ENCODE assay signal across 9 mouse cellular contexts in the genomic region with DNA sequence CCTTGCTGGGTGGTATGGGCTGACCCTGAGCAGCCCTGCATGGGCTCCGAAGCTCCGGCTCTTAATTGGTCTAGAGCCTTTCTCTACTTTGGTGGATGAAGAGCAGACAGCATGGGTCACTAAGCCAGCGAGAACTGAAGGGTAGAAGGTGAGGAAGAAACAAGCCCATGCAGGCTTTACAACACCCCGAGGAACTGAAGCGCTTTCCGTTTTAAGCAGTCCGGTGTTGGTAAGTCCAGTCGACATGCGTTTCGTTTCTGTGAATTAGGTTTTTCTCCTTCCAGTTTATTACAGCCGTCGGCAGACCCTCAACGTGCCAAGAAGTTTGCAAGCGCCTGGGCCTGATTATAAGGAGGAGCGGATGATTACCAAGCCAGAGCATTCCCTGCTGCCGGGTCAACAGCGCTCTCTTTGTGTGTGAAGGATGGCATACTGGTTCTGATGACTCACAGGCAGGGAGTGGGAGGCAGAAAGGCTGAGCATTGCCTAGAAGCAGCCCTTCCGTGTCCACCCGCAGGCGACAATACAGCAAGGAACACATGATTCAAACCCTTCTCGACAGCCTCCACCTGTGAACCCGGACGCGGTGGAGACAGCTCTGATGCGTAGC. TPM values are rescaled to one million over a fixed set of nuclear protein-coding genes. Genes with fewer than 3 reads are reported as not detected.
DNase-seq lines count a peak whose midpoint lies in the region; ATAC-seq and TF ChIP-seq lines count a peak whose summit lies in the region.
"Had no signal": no experiment of that assay in that cellular context is flagged by ENCODE, and none has a peak within 500 bp of the region (broad histone marks: within the 10 kb centered on the region; RNA-seq: fewer than 3 reads in every experiment).

No protein-coding gene starts in this region.

- no peak overlapping the region for H3K27ac ChIP-seq in liver, postnatal 0 days (ENCODE audit: low read depth)
- H3K27ac ChIP-seq: lung, embryonic 15.5 days had no signal

- H3K9me3 ChIP-seq in liver, postnatal 0 days (ENCODE audit: low read length) = no peaks in the 10 kb centered on the region
- H3K9me3 ChIP-seq: lung, embryonic 15.5 days had no signal

- H3K27me3 ChIP-seq in liver, postnatal 0 days (ENCODE audit: insufficient read depth, low read length) = no peaks in the 10 kb centered on the region
- H3K27me3 ChIP-seq: lung, embryonic 15.5 days had no signal

- ATAC-seq in liver, postnatal 0 days = no peak

- DNase-seq in adrenal gland, postnatal 14 days = peak; percentile 38
- no peak for DNase-seq in adrenal gland, postnatal 25 days
- peak; percentile 43 for DNase-seq in 3134 (ENCODE audit: extremely low read depth, insufficient read length, low spot score)
- peak; percentile 20 to 27 for DNase-seq in frontal cortex, postnatal 25 days (ENCODE audit: low spot score in 2 of 2)
- peak; percentile 64 to 90 for DNase-seq in left cerebral cortex, postnatal 25 days (ENCODE audit: low spot score in 2 of 2)
- DNase-seq in right cerebral cortex, postnatal 25 days = peak; percentile 69
- no peak for DNase-seq in cerebellum, adult 11 months
- DNase-seq in liver, postnatal 0 days = no peak

- H3K4me1 ChIP-seq in liver, postnatal 0 days (ENCODE audit: insufficient read depth) = no peaks in the 10 kb centered on the region
- H3K4me1 ChIP-seq: lung, embryonic 15.5 days had no signal

- WGBS in liver, postnatal 0 days (ENCODE audit: insufficient replicate concordance) = 80% methylated on average over 25 of the region's 25 CpGs

- intact Hi-C loops in left cerebral cortex, postnatal 25 days (cut with DNase I) = no loop called here

- H3K4me3 ChIP-seq in liver, postnatal 0 days (ENCODE audit: low read depth, low read length) = no peak overlapping the region
- H3K4me3 ChIP-seq: lung, embryonic 15.5 days had no signal

- no peak overlapping the region for H3K9ac ChIP-seq in liver, postnatal 0 days (replicated peaks)
- H3K9ac ChIP-seq: lung, embryonic 15.5 days had no signal

- TF ChIP-seq EP300 in liver, postnatal 0 days (IDR thresholded peaks at IDR 0.05; ENCODE audit: low read depth) = no peak

- no peak for TF ChIP-seq CTCF in liver, postnatal 0 days (IDR thresholded peaks at IDR 0.05; ENCODE audit: low read depth)

- no peak overlapping the region for H3K4me2 ChIP-seq in liver, postnatal 0 days (ENCODE audit: low read depth, low read length)
- H3K4me2 ChIP-seq: lung, embryonic 15.5 days had no signal

- H3K36me3 ChIP-seq in liver, postnatal 0 days (replicated peaks; ENCODE audit: insufficient read depth, low read length) = no peaks in the 10 kb centered on the region
- H3K36me3 ChIP-seq: lung, embryonic 15.5 days had no signal

RNA-seq across cellular contexts. Expression of a gene that starts 40.3 kb away (rescaled TPM):
- total RNA-seq in adrenal gland, postnatal 14 days (2021) = 27.8 and 30.3 TPM in 2 replicates
- total RNA-seq in adrenal gland, postnatal 25 days (2021) = 30.4 and 32.5 TPM in 2 replicates
- total RNA-seq in left cerebral cortex, postnatal 25 days (2021) = 10 to 100 TPM; 39.8 to 42.1 TPM
- 11.7 and 12.4 TPM in 2 replicates for polyA plus RNA-seq in liver, postnatal 0 days (2015; fragmentation: Nextera tagmentation; extraction: Ambion mirVana)

RNA-seq across cellular contexts. Expression of a gene that starts 40.4 kb away (rescaled TPM):
- 199 and 236 TPM in 2 replicates for total RNA-seq in adrenal gland, postnatal 14 days (2021)
- total RNA-seq in adrenal gland, postnatal 25 days (2021) = 152 and 186 TPM in 2 replicates
- 100 to 1,000 TPM; 142 to 143 TPM for total RNA-seq in left cerebral cortex, postnatal 25 days (2021)
- 421 and 439 TPM in 2 replicates for polyA plus RNA-seq in liver, postnatal 0 days (2015; fragmentation: Nextera tagmentation; extraction: Ambion mirVana)

Comparison
In these comparisons a context has a peak if more than half of its experiments do, and no peak if none do; other contexts are left out.
1. DNase-seq: peak in adrenal gland, postnatal 14 days (single experiment), 3134 (single experiment), frontal cortex, postnatal 25 days (2 of 2), left cerebral cortex, postnatal 25 days (2 of 2) and right cerebral cortex, postnatal 25 days (single experiment); none in adrenal gland, postnatal 25 days (single experiment), cerebellum, adult 11 months (single experiment) and liver, postnatal 0 days (single experiment).